Mouse (Mus musculus): ENCODE results near the gene Sarm1. TPM values are rescaled to one million over a fixed set of nuclear protein-coding genes. Genes with fewer than 3 reads are reported as not detected.

Sarm1 gene
- total and polyA plus RNA-seq, 3 experiments, result 0.50 to 1.1 (median 0.55) TPM

- Histone ChIP-seq H3K4me1 (ENCODE audit: control insufficient read depth in 1 of 2, insufficient read depth in 2 of 2) (peaks cover 2 to 8% of the 10 kb centered on the region in 2 experiments; a peak in 3 of 4 replicates), H3K36me3 (replicated peaks in 1 of 2; ENCODE audit: control insufficient read depth in 1 of 2, insufficient read depth in 1 of 2, low read length in 1 of 2) (no peaks in the 10 kb centered on the region), H3K9me3 (replicated peaks; ENCODE audit: low read length) (peaks cover 8% of the 10 kb centered on the region), H3K79me2 (replicated peaks; ENCODE audit: control insufficient read depth, extremely low read depth, insufficient read depth, poor library complexity, severe bottlenecking) (no peaks in the 10 kb centered on the region), H3K9ac (ENCODE audit: insufficient read depth, low read depth) (no peak overlapping the region), H3K27me3 (replicated peaks) (peaks cover 19% of the 10 kb centered on the region), H3K4me3 (replicated peaks in 1 of 3; ENCODE audit: low read depth in 2 of 3, low read length in 2 of 3, poor library complexity in 1 of 3) (no peak overlapping the region), H3K4me2 (ENCODE audit: insufficient read depth, low read depth, poor library complexity, severe bottlenecking) (no peak overlapping the region), H3K27ac (ENCODE audit: insufficient read depth, low read depth) (no peak overlapping the region)
- TF ChIP-seq ELF1 (IDR thresholded peaks at IDR 0.05; ENCODE audit: low read depth, low read length) (no peak), MAZ (IDR thresholded peaks at IDR 0.05; ENCODE audit: low read depth, low read length) (no peak)
- no peak for DNase-seq (ENCODE audit: extremely low read depth)
- in situ Hi-C loops (cut with MboI; ENCODE audit: low pct_ligation_motif_present, low pct_unique_long_range_greater_than_20kb, low sequenced_read_pairs) (no loop called here), dilution Hi-C loops (cut with MboI; ENCODE audit: extremely low pct_ligation_motif_present, extremely low pct_unique_long_range_greater_than_20kb, low sequenced_read_pairs) (no loop called here)
Measured at GRCm38 (mm10) chr11:78458740-78459139, 38.8 kb downstream of the Sarm1 start.

GRCm38 (mm10) chr11:78455308-78455707 lies 42.2 kb downstream of the Sarm1 start:
- in situ Hi-C loops (cut with MboI; ENCODE audit: low pct_ligation_motif_present, low pct_unique_long_range_greater_than_20kb, low sequenced_read_pairs) (no loop called here), dilution Hi-C loops (cut with MboI; ENCODE audit: extremely low pct_ligation_motif_present, extremely low pct_unique_long_range_greater_than_20kb, low sequenced_read_pairs) (no loop called here)
- Histone ChIP-seq H3K27me3 (replicated peaks) (peaks cover 20% of the 10 kb centered on the region), H3K4me1 (ENCODE audit: control insufficient read depth in 1 of 2, insufficient read depth in 2 of 2) (peaks cover 2 to 12% of the 10 kb centered on the region in 2 experiments; a peak in 3 of 4 replicates), H3K9me3 (replicated peaks; ENCODE audit: low read length) (no peaks in the 10 kb centered on the region), H3K79me2 (replicated peaks; ENCODE audit: control insufficient read depth, extremely low read depth, insufficient read depth, poor library complexity, severe bottlenecking) (no peaks in the 10 kb centered on the region), H3K36me3 (replicated peaks in 1 of 2; ENCODE audit: control insufficient read depth in 1 of 2, insufficient read depth in 1 of 2, low read length in 1 of 2) (no peaks in the 10 kb centered on the region), H3K4me3 (replicated peaks in 1 of 3; ENCODE audit: low read depth in 2 of 3, low read length in 2 of 3, poor library complexity in 1 of 3) (peak overlapping the region in 1 of 3 experiments; percentile 54), H3K4me2 (ENCODE audit: insufficient read depth, low read depth, poor library complexity, severe bottlenecking) (peak overlapping the region; percentile 27; the same call in 1 of the 2 replicates), H3K9ac (ENCODE audit: insufficient read depth, low read depth) (no peak overlapping the region), H3K27ac (ENCODE audit: insufficient read depth, low read depth) (no peak overlapping the region)
- TF ChIP-seq EP300 (IDR thresholded peaks at IDR 0.05; ENCODE audit: low read length) (no peak), MXI1 (IDR thresholded peaks at IDR 0.05; ENCODE audit: low read depth, low read length) (no peak), POLR2AphosphoS2 (IDR thresholded peaks at IDR 0.05; ENCODE audit: low read depth, low read length) (no peak), NRF1 (IDR thresholded peaks at IDR 0.05; ENCODE audit: low read depth, low read length) (0 out of 2 replicates have a peak, but pooled peaks have one; percentile 19), CHD2 (IDR thresholded peaks at IDR 0.05; ENCODE audit: low read length) (no peak), ELF1 (IDR thresholded peaks at IDR 0.05; ENCODE audit: low read depth, low read length) (no peak), JUN (IDR thresholded peaks at IDR 0.05; ENCODE audit: insufficient read depth, low read depth, low read length) (no peak), MYC (IDR thresholded peaks at IDR 0.05; ENCODE audit: low read depth, low read length) (peak; percentile 36; the same call in 1 of the 2 replicates), MAZ (IDR thresholded peaks at IDR 0.05; ENCODE audit: low read depth, low read length) (0 out of 2 replicates have a peak, but pooled peaks have one; percentile 23), JUND (conservative IDR thresholded peaks at IDR 0.05; ENCODE audit: low read depth, low read length) (no peak), HCFC1 (IDR thresholded peaks at IDR 0.05; ENCODE audit: low read depth, low read length) (no peak), SIN3A (IDR thresholded peaks at IDR 0.05; ENCODE audit: low read length) (no peak), TCF12 (IDR thresholded peaks at IDR 0.05; ENCODE audit: low read depth, low read length) (no peak), SMC3 (IDR thresholded peaks at IDR 0.05; ENCODE audit: low read depth, low read length) (peak; percentile 72), IRF4 (IDR thresholded peaks at IDR 0.05; ENCODE audit: low read depth, low read length) (no peak), E2F4 (IDR thresholded peaks at IDR 0.05; ENCODE audit: insufficient replicate concordance, low read depth, low read length) (no peak), NELFE (IDR thresholded peaks at IDR 0.05; ENCODE audit: low read depth, low read length) (0 out of 2 replicates have a peak, but pooled peaks have one; percentile 36), ZMIZ1 (IDR thresholded peaks at IDR 0.05; ENCODE audit: low read depth, low read length) (no peak), RAD21 (IDR thresholded peaks at IDR 0.05; ENCODE audit: low read depth, low read length) (peak; percentile 83), KAT2A (IDR thresholded peaks at IDR 0.05; ENCODE audit: insufficient replicate concordance, low read length) (no peak), CTCF (conservative IDR thresholded peaks at IDR 0.05 in 1 of 2, IDR thresholded peaks at IDR 0.05 in 1 of 2; ENCODE audit: low read depth in 2 of 2, low read length in 2 of 2) (peak; percentile 89 to 92), ZC3H11A (IDR thresholded peaks at IDR 0.05; ENCODE audit: low read depth, low read length) (no peak)
- DNase-seq (ENCODE audit: extremely low read depth), result peak; percentile 79

Data from CH12.LX (cell line).